Mouse (Mus musculus) frontal cortex, adult (tissue): Measurements from ENCODE around the gene Fam171b.

Experiments
- ATAC-seq: cut with Nextera tagmentation; 2 replicates; pipeline ENCODE4 v1.9.2; 2017; ENCODE audit warnings: mild to moderate bottlenecking, moderate library complexity, mixed read lengths; ENCODE audit not compliant: low TSS enrichment

Fam171b gene

DNA sequence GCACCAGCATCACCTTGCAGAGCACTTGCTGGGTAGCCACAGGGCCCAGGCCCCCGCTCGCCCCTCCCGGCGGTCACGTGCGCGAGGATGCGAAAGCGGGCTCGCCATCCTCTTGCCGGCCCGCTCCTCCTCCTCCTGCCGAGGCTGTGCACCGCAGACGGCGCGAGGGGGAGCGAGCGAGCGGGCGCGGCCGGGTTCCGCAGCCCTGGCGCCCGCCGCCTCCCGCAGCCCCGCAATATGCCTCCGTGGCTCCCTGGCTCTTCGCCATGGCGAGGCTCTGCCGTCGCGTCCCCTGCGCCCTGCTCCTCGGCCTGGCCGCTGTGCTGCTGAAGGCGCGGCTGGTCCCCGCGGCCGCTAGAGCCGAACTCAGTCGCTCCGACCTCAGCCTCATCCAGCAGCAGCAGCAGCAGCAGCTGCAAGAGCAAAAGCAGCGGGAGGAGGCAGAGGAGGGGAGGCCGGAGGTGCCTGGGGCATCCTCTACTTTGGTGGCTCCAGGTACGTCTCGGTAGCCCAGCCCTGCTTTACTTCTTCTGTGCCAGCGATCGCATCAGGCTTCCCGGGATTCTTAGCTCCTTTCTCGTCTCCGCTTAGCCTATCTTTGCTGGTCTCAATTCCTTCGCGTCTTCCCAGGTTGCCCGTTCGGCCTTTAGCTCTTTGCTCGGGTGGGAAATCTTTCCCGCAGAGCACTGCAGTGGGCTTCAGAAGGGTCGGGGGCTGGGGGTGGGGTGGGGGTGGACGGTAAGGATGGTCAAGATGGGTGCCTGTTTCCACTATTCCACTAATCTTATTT lies at the start of gene Fam171b:
TSS of gene Fam171b (plus strand) at position 154 of the 790 bp plus-strand sequence.
- ATAC-seq = peak; percentile 86

DNA sequence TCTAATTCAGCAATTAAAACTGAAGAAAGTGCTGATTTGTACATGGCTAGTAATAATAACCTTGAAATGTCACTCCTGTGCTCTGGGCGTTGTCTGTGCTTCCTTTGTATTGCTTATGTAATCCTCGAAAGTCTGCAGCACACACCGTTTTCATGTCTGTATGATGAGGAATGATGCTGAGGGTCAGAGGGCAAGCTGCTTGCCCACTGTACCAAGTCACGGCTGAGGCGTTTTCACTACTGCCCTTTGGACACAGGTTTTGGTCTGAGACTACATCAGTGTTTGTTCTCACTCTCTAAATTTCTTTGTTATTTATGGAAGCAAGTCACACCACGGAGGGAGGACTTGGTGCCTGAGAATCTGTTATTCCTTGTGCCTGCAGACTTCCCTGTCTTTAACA lies 46.4 kb upstream of the Fam171b start:
- peak; percentile 69 for ATAC-seq

- no peak for ATAC-seq
These were observed 45.6 kb upstream of the Fam171b start for GRCm38 (mm10) chr2:83766878-83767277.

GRCm38 (mm10) chr2:83768311-83769047 lies 44.0 kb upstream of the Fam171b start:
- ATAC-seq = no peak

DNA sequence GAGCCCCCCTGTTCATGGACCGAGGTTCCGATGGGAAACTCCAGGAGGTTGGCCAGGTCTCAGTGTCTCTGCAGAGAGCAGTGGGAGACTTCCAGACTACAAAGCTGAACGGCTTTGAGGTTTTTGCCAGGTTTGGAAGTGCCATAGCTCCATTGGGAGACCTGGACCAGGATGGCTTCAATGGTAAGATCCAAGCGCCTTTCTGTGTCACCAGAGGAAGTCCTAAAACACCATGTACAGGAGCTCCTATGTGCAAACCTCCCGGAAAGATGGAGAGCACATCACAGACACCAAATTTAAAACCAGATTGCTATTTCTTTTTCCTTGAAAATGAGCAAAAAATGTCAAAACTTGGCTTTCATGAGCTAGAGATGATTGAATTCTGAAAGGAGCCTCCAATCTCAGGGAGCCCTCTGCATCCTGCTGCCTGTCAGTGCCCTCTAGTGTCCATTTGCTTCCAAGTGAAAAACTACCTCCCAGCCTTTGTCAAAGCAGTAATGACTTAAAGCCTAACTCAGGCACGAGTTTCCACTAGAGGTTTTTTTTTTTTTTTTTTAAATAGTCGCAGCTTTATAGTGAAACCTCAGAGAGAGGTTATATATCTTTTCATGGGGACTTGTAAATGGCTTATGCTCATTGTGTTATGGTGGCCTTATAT lies 41.2 kb upstream of the Fam171b start:
- peak; percentile 99 for ATAC-seq

DNA sequence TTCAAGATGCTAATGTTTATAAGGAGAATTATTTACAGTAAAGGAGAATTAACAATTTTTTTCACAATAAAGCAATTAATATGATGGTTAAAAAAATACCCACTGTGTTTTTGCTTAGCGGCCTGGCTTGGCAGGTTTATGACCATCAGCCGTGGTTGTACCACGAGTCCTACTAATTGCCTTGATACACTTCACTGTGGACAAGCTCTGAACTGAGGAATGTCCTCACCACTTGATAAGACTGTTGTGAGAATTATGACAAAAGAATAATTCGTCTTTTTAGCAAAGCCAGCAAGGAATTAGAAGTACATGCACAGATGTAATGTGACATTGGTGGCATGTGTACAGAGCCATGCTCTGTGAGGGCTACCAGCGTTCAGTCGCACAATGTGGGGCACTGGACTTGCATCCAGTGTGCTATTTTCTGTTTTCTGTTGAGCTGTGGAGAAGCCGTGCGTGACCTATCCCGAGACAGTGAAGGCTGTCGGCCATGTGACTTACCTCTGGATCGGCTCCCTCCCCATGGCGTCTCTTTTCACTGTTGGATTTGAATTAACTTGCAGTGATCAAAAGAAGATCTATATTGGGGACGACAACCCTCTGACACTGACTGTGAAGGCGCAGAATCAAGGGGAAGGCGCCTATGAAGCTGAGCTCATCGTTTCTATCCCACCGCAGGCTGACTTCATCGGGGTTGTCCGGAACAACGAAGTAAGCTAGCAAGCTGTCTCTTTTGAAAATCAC lies 20.9 kb upstream of the Fam171b start:
- ATAC-seq = no peak

DNA sequence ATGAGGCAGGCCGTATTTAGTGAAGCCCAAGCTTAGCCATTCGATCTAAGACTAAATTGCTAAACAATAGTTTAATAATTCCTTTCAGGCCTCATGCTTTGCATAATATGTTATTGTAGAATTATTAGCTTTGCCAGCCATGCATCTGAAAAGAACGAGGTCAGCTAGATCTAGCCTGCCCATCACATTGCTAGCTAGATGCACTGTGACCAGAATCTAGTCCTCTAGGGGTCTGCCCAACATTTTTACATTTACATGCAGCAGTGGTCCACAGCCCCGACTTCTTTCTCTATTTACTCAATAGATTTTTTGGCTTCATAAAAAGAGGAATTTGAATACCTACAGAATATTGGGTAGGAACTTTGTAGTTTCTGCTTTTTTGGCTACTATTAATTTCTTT lies 20.3 kb upstream of the Fam171b start:
- no peak for ATAC-seq

- no peak for ATAC-seq
These were observed 16.7 kb upstream of the Fam171b start for GRCm38 (mm10) chr2:83795766-83796165.

- ATAC-seq = no peak
These were observed 14.4 kb upstream of the Fam171b start for GRCm38 (mm10) chr2:83797902-83798497.

DNA sequence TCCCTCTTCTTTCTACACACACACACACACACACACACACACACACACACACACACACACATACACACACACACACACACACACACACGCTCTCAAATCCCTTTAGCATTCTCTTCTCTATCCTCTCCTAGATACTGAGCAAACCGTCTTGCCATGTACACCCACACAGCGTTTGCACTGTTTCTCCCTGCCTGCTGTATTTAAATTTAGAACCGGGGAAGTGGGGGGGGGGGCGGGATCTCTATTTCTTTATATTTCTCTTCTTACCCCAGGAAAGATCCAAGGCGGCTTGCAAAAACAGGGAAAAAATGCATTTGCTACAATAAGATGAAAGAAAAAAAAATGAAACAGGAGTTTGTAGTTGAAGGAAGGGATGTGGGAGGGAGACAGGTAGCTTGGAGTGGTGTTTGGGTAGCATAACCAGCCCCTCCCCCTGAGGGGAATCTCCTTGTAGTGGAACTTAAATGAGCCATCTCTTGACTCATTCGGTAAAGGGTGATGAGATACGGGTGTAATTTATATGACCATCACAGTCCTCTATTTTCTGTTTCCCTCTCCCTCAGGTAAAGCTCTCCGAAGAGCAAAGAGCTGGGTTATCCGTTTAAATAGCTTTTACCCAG lies 947 bp downstream of the Fam171b start:
- peak; percentile 38 for ATAC-seq

GRCm38 (mm10) chr2:83814009-83814408 lies 1.6 kb downstream of the Fam171b start:
- ATAC-seq = peak; percentile 50

GRCm38 (mm10) chr2:83816147-83816546 lies 3.7 kb downstream of the Fam171b start:
- no peak for ATAC-seq

DNA sequence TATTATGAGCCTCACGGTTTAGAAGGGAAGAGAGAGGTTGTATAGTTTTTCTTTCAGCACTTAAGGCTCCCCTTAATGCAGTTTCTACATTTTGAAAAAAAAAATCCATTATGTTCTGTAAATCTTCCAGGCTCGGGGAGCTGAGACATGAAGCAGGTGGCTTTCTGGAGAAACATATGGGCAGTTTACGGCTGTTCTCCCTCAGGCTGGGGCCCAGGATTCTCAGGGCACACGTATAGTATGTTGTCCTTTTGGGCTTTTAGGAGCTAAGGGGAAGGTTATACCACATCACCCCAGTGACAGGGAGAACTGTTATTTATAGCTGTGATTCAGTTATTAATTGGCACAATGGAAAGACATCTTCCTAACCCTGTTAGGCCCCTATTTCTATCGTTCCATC lies 12.7 kb downstream of the Fam171b start:
- peak; percentile 79 for ATAC-seq

DNA sequence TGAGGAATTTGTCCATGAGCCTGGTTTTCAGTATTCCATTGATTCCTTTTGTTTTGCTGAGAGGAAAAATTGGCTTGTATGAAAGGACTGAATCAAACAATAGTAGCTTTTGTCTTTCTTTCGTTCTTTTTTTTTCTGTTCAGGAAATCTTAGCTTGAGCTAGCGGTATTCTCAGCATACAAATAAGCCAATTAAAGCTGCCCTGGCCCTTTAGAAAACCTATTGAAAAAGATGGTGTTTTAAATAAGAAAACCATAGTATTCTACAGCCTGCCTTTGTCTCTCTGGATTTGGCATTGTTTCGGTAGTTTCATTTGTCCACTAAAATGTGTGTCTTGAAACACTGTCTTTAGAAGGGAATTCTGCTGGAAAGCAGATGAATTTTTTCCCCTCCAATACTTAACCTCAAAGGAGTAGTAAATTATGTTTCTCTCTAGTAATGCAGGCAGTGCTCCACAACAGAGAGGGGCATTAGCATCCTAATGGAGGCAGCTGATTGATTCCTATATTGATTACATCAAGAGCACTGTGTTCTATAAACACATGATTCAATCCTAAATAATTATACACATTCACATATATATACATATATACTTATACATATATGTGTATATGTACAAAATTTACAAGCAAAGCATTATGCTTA lies 16.6 kb downstream of the Fam171b start:
- ATAC-seq = no peak

- ATAC-seq = no peak
These were observed 20.5 kb downstream of the Fam171b start for GRCm38 (mm10) chr2:83832903-83833302.

DNA sequence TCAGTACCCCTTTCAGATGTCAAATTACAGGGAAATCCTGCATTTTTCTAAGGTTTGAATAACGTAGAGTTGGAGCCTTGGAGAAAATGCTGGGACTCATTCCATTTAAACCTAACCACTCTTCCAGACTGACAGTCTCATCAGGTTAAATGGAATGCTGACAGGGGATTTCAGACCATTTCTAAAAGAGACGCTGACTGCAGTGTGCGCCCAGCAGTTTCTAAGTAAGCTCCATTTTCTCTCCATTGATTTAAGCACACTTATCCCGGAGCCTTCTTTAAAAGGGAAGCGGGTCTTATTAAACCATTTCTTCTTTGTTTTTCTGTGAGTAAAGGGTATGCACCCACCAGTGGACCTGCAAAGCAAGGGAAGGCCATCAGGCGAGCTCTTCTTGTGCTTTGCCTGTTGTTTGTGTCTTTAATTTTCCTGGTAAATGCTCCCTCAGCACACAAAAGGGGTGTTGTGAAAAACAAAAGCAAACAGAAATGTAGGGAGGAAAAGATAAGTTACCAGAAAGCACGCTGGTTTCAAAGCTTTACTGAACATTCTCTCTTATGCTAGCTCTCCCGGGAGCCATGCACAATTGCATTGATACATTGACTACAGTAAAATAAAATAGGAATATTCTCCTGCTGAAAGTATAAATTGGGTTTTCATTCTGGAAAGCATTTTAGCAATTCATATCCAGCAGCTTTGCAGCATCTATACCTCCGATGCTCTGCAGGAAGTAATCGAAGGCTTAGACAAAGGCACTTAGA lies 23.1 kb downstream of the Fam171b start:
- ATAC-seq = no peak

- no peak for ATAC-seq
These were observed 36.1 kb downstream of the Fam171b start for GRCm38 (mm10) chr2:83848495-83848894.

GRCm38 (mm10) chr2:83853423-83853822 lies 41.0 kb downstream of the Fam171b start:
- peak; percentile 32; the same call in 1 of the 2 replicates for ATAC-seq

DNA sequence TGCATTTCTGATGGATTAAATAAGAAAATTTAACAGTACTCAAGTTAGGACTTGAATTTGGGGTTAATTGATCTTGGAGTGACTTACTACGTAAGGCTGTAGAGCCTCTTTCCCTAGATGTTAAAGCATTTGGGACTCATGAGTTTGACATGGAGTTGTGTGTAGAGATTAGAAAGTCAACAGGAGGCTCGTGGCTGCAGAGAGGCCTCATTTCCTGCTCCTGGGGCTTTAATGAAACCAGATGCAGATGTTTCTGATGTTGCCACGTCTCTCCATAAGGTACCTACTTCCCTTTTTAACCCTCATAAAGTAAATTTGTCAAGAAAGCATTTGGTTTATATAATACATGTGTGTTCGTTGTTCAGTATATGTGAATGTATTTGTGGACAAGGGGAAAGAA lies 43.8 kb downstream of the Fam171b start:
- ATAC-seq = no peak
